Mouse (Mus musculus) forebrain, embryonic 13.5 days (tissue): ENCODE measurements around the gene Bag5. TPM values are rescaled to one million over a fixed set of nuclear protein-coding genes. Genes with fewer than 3 reads are reported as not detected.
"Not testable (repeated sequence)": the region's sequence is repeated elsewhere in the genome, so short reads cannot be mapped to it uniquely, and the experiment has no call there.

Experiments
- ATAC-seq: fragments of 200-750 bp; cut with Nextera tagmentation; 2 replicates; pipeline ENCODE4 v1.8.0; 2017
- H3K27ac ChIP-seq: fragments of 300-500 bp; sonication (generic); 2 replicates; pipeline ENCODE4 v1.5.1; 2015; ENCODE audit warnings: inconsistent platforms, mild to moderate bottlenecking, moderate library complexity
- H3K27me3 ChIP-seq: fragments of 300-500 bp; sonication (generic); 2 replicates; pipeline ENCODE4 v1.6.1; 2015; ENCODE audit warnings: mild to moderate bottlenecking, inconsistent platforms
- H3K36me3 ChIP-seq: fragments of 300-500 bp; sonication (generic); 2 replicates; pipeline ENCODE4 v1.6.1; 2015; ENCODE audit warnings: mild to moderate bottlenecking, inconsistent platforms; ENCODE audit not compliant: poor library complexity, severe bottlenecking
- H3K4me1 ChIP-seq: fragments of 300-500 bp; sonication (generic); 2 replicates; pipeline ENCODE4 v1.6.1; 2015; ENCODE audit warnings: inconsistent platforms
- H3K4me2 ChIP-seq: fragments of 300-500 bp; sonication (generic); 2 replicates; pipeline ENCODE4 v1.6.1; 2015; ENCODE audit warnings: inconsistent platforms, mild to moderate bottlenecking, moderate library complexity
- H3K4me3 ChIP-seq: fragments of 300-500 bp; sonication (generic); 2 replicates; pipeline ENCODE4 v1.5.1; 2015; ENCODE audit warnings: mild to moderate bottlenecking, inconsistent platforms
- H3K9ac ChIP-seq: fragments of 300-500 bp; sonication (generic); 2 replicates; pipeline ENCODE4 v1.6.1; 2015; ENCODE audit warnings: mild to moderate bottlenecking, inconsistent platforms
- H3K9me3 ChIP-seq: fragments of 300-500 bp; sonication (generic); replicated peaks from 2 replicates; pipeline ENCODE4 v1.6.1; 2016; ENCODE audit warnings: inconsistent platforms
- WGBS: fragments of 180-500 bp; shearing (Covaris S2); methylation state at CpG from one replicate; pipeline ENCODE4 v1.1.7; 2015; 5-methylcytosine and 5-hydroxymethylcytosine counted together
- polyA plus RNA-seq: library from polyadenylated mRNA; unstranded; fragments of >200 nt; fragmentation: Nextera tagmentation; extraction: Ambion mirVana; gene quantifications from 2 replicates; pipeline ENCODE4 v1.2.1, GENCODE M21; 2015

Gene Bag5
- polyA plus RNA-seq, 1 experiment from 2014 or later, result 62.1 TPM

- WGBS, result 34% methylated on average over 30 of the region's 30 CpGs
- H3K9ac ChIP-seq, result peak overlapping the region; percentile 10
- H3K27me3 ChIP-seq, result no peaks in the 10 kb centered on the region
- peak overlapping the region; percentile 46 for H3K4me2 ChIP-seq
- ATAC-seq, result peak; percentile 92
- no peak overlapping the region for H3K27ac ChIP-seq
- 0 out of 2 replicates have a peak overlapping the region, but pooled peaks have one; percentile 15 for H3K4me3 ChIP-seq
- no peaks in the 10 kb centered on the region for H3K9me3 ChIP-seq
- H3K4me1 ChIP-seq, result peaks cover 10% of the 10 kb centered on the region
- H3K36me3 ChIP-seq, result peaks cover 28% of the 10 kb centered on the region
These were observed 19.1 kb upstream of the Bag5 start for GRCm38 (mm10) chr12:111731822-111732807.

- peaks cover 18% of the 10 kb centered on the region for H3K4me1 ChIP-seq
- peaks cover 66% of the 10 kb centered on the region for H3K36me3 ChIP-seq
- ATAC-seq, result no peak
- no peaks in the 10 kb centered on the region for H3K9me3 ChIP-seq
- H3K27ac ChIP-seq, result no peak overlapping the region
- no peak overlapping the region for H3K4me3 ChIP-seq
- 89% methylated on average over 1 of the region's 1 CpGs for WGBS
- H3K27me3 ChIP-seq, result no peaks in the 10 kb centered on the region
- H3K9ac ChIP-seq, result no peak overlapping the region
- H3K4me2 ChIP-seq, result no peak overlapping the region
These were observed 14.9 kb upstream of the Bag5 start for GRCm38 (mm10) chr12:111727956-111728355.

GRCm38 (mm10) chr12:111726122-111726463 lies 13.0 kb upstream of the Bag5 start:
- Histone ChIP-seq H3K9me3 (no peaks in the 10 kb centered on the region), H3K4me3 (no peak overlapping the region), H3K36me3 (peaks cover 58% of the 10 kb centered on the region), H3K4me1 (peaks cover 8% of the 10 kb centered on the region), H3K4me2 (no peak overlapping the region), H3K9ac (peak overlapping the region; percentile 30; the same call in 1 of the 2 replicates), H3K27ac (peak overlapping the region; percentile 41; the same call in 1 of the 2 replicates), H3K27me3 (no peaks in the 10 kb centered on the region)
- WGBS, result 84% methylated on average over 4 of the region's 4 CpGs
- ATAC-seq, result no peak

- Histone ChIP-seq H3K4me2 (no peak overlapping the region), H3K9ac (peak overlapping the region; percentile 30; the same call in 1 of the 2 replicates), H3K36me3 (peaks cover 58% of the 10 kb centered on the region), H3K27me3 (no peaks in the 10 kb centered on the region), H3K4me3 (no peak overlapping the region), H3K4me1 (peaks cover 8% of the 10 kb centered on the region), H3K27ac (peak overlapping the region; percentile 41; the same call in 1 of the 2 replicates), H3K9me3 (no peaks in the 10 kb centered on the region)
- ATAC-seq, result no peak
- WGBS, result 56% methylated on average over 12 of the region's 12 CpGs
These were observed 12.5 kb upstream of the Bag5 start for GRCm38 (mm10) chr12:111725338-111726121.

- H3K4me1 ChIP-seq, result peaks cover 8% of the 10 kb centered on the region
- H3K9ac ChIP-seq, result no peak overlapping the region
- no peak overlapping the region for H3K4me2 ChIP-seq
- no peaks in the 10 kb centered on the region for H3K27me3 ChIP-seq
- no peaks in the 10 kb centered on the region for H3K9me3 ChIP-seq
- H3K36me3 ChIP-seq, result peaks cover 55% of the 10 kb centered on the region
- WGBS, result 47% methylated on average over 6 of the region's 6 CpGs
- no peak for ATAC-seq
- H3K27ac ChIP-seq, result 0 out of 2 replicates have a peak overlapping the region, but pooled peaks have one; percentile 41
- H3K4me3 ChIP-seq, result no peak overlapping the region
These were observed 11.7 kb upstream of the Bag5 start for GRCm38 (mm10) chr12:111724638-111725337.

- Histone ChIP-seq H3K4me2 (no peak overlapping the region), H3K9me3 (no peaks in the 10 kb centered on the region), H3K4me1 (peaks cover 18% of the 10 kb centered on the region), H3K4me3 (no peak overlapping the region), H3K9ac (no peak overlapping the region), H3K27me3 (no peaks in the 10 kb centered on the region), H3K27ac (no peak overlapping the region), H3K36me3 (peaks cover 43% of the 10 kb centered on the region)
- WGBS, result 74% methylated on average over 9 of the region's 9 CpGs
- ATAC-seq, result no peak
These were observed 9.6 kb upstream of the Bag5 start for GRCm38 (mm10) chr12:111722654-111723053.

- 81% methylated on average over 4 of the region's 4 CpGs for WGBS
- Histone ChIP-seq H3K4me2 (no peak overlapping the region), H3K27ac (no peak overlapping the region), H3K27me3 (no peaks in the 10 kb centered on the region), H3K9ac (no peak overlapping the region), H3K9me3 (no peaks in the 10 kb centered on the region), H3K4me3 (no peak overlapping the region), H3K4me1 (peaks cover 18% of the 10 kb centered on the region), H3K36me3 (peaks cover 28% of the 10 kb centered on the region)
- no peak for ATAC-seq
These were observed 7.2 kb upstream of the Bag5 start for GRCm38 (mm10) chr12:111720222-111720621.

- 23% methylated on average over 8 of the region's 8 CpGs for WGBS
- ATAC-seq, result no peak
These were observed 5.6 kb upstream of the Bag5 start for GRCm38 (mm10) chr12:111718656-111719055.

GRCm38 (mm10) chr12:111716505-111716904 lies 3.4 kb upstream of the Bag5 start:
- peaks cover 31% of the 10 kb centered on the region for H3K4me1 ChIP-seq
- no peak overlapping the region for H3K9ac ChIP-seq
- 97% methylated on average over 7 of the region's 7 CpGs for WGBS
- peaks cover 13% of the 10 kb centered on the region; the same call in 1 of the 2 replicates for H3K36me3 ChIP-seq
- no peaks in the 10 kb centered on the region for H3K27me3 ChIP-seq
- H3K27ac ChIP-seq, result no peak overlapping the region
- H3K4me3 ChIP-seq, result no peak overlapping the region
- H3K9me3 ChIP-seq, result no peaks in the 10 kb centered on the region
- ATAC-seq, result no peak
- no peak overlapping the region for H3K4me2 ChIP-seq

More at GRCm38 (mm10) chr12:111718656-111719055, 5.6 kb upstream of the Bag5 start:
- H3K4me1 ChIP-seq, result peaks cover 24% of the 10 kb centered on the region
- peak overlapping the region; percentile 77 for H3K27ac ChIP-seq
- no peak overlapping the region for H3K4me3 ChIP-seq
- 0 out of 2 replicates have a peak overlapping the region, but pooled peaks have one; percentile 1 for H3K4me2 ChIP-seq
- H3K27me3 ChIP-seq, result no peaks in the 10 kb centered on the region
- peaks cover 18% of the 10 kb centered on the region; the same call in 1 of the 2 replicates for H3K36me3 ChIP-seq
- peak overlapping the region; percentile 52; the same call in 1 of the 2 replicates for H3K9ac ChIP-seq
- no peaks in the 10 kb centered on the region for H3K9me3 ChIP-seq

GRCm38 (mm10) chr12:111713880-111714279 lies 823 bp upstream of the Bag5 start:
- Histone ChIP-seq H3K4me2 (peak overlapping the region; percentile 68), H3K36me3 (peaks cover 36% of the 10 kb centered on the region), H3K4me3 (peak overlapping the region; percentile 95), H3K9ac (peak overlapping the region; percentile 97), H3K4me1 (peaks cover 50% of the 10 kb centered on the region)
- not testable (repeated sequence) for H3K27ac ChIP-seq, ATAC-seq, H3K9me3 ChIP-seq, H3K27me3 ChIP-seq
- WGBS, result 79% methylated on average over 6 of the region's 6 CpGs

GRCm38 (mm10) chr12:111712476-111712875 lies 581 bp downstream of the Bag5 start:
- 0% methylated on average over 27 of the region's 33 CpGs for WGBS
- Histone ChIP-seq H3K9me3 (no peaks in the 10 kb centered on the region), H3K9ac (peak overlapping the region; percentile 97), H3K4me1 (peaks cover 42% of the 10 kb centered on the region), H3K27ac (peak overlapping the region; percentile 84), H3K36me3 (peaks cover 49% of the 10 kb centered on the region), H3K4me2 (peak overlapping the region; percentile 68), H3K4me3 (peak overlapping the region; percentile 95), H3K27me3 (no peaks in the 10 kb centered on the region)
- no peak; the same call in none of the 2 replicates for ATAC-seq
